Mouse (Mus musculus) monocyte, adult 2 months (primary cell): ENCODE measurements around the gene Kctd17.

Source experiments
- DNase-seq, 2 experiments: peaks; one replicate each; pipeline ENCODE4 v3.0.0; 2022; ENCODE audit warnings: low spot score in 2 of 2, low read depth in 1 of 2

Gene Kctd17

DNA sequence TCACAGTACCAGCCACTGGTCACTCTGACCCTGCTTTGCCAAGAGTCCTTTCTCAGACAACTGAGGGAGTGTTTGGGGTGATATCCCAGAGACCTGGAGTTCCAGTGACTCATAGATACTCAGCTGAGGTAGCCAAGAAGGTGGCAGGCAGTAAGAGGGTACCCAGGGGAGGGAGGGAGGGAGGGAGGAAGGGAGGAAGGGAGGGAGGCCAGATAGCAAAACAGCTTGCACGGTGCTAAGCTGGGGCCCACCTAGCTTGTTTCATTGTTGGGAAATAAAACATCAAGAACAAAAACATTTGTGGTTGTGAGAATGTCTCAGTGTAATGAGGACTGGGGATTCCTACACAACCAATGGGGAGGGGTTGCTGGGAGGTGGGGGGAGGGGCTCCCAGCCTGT, 14.6 kb upstream of the Kctd17 start:
- no peak for DNase-seq

DNA sequence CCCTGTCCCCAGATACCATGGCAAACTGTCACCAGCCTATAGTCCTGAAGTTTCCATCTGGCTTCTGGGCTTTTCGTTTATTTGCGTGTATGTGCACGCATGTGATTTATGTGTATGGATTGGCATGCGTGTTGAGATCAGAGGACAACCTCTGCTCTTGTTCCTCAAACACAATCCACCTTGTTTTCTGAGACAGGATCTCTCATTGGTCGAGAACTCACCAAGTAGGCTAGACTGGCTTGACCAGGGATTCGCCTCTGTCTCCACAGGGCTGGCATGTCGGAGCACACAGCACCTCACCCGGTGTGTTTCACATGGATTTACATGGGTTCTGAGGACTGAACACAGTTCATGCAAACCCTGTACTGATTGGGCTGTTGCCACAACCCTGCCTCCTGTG, 14.2 kb upstream of the Kctd17 start:
- DNase-seq: no peak

DNA sequence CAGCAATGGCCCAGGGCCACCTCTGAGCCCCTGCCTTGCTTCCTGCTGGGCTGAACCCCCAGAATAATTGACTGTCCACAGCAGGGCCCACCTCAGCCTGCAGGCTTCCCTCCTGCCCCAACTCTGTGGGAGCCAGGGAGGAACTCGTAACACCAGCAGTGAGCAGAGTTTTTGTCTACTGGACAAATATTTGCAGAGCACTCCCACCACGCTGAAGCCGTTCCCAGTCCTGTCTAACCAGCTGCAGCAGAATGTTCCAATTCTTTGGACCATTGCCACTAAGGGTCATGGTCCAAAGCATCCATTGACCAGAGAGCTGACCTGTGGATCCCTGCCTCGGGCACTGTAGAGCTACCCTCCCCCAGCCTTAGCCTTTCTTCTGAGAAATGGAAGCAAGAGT, 11.4 kb upstream of the Kctd17 start:
- no peak for DNase-seq

DNA sequence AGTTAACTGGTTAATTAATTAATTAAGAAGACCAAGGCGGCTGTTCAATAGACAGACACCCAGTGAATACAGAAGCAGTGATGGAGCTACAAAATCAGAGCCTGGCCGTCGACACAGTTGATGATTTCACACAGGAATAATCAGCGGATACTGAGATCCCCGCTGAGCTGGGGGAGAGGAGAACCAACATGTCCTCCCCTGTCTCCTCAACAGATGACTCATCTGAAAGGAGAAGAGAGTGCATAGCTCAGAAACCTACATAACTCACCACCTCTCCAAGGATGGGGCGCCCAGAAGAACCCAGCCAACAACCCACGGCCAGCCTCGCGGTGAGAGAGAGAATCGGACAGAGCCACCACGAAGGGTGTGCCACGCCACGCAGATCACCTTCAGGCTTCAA, 8.0 kb upstream of the Kctd17 start:
- DNase-seq: no peak

DNA sequence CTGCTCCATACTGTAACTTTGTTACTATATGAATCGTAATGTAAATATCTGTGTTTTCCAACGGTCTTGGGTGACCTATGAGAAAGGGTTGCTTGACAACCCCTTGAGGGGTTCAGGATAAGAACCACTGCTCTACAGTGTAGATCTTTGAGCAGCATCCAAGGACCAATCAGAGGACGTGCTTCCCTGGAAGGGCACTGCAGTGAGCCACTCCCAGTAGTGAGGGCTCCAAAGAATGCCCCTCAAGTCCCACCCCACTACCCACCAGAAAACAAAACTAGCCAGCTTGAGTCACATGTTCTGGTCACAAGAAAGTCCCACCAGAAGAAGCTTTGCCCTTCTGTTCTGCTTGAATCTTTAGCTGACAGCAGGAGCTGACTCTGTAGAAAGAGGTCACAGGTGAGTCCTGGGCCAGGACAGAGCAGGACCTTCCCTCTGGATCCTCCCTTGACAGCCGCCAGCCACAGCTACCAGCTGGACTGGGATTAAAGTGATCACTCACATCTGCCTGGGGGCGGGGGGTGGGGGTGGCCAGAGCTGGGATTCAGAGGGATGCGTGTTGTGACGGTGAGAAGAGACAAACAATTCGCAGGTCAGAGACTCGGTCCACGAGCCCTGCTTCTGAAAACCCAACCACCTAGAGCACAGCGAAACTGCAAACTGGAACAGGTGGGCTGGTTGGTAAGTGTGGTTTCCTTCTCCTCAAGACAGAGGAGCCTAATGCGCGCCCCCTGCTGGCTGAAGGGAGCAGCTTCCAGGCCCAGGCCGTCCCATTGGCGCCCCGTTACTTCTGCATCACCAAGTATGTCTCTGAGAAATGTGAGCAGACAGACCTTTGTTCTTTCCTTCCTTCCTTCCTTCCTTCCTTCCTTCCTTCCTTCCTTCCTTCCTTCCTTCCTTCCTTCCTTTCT, 6.1 kb upstream of the Kctd17 start:
- DNase-seq: peak in 1 of 2 experiments; percentile 79

DNA sequence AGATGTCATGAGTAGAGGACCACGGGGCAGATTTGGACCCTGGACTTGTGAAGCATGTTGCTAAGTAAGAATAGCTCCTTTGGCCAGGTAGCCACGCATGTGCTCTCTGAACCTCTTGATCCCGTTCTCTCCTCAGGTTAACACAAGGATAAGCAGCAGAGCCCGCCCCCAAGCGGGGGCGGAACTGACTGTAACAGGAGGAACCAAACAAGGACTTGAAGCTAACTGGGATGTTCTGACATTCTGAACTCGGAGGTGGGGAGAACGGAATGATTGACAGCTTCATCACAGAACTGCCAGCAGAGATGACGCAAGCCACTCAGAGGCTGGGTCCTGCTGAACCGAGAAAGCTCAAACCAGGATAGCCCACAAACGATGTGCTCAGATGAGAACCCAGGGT, 3.9 kb upstream of the Kctd17 start:
- DNase-seq: no peak

DNA sequence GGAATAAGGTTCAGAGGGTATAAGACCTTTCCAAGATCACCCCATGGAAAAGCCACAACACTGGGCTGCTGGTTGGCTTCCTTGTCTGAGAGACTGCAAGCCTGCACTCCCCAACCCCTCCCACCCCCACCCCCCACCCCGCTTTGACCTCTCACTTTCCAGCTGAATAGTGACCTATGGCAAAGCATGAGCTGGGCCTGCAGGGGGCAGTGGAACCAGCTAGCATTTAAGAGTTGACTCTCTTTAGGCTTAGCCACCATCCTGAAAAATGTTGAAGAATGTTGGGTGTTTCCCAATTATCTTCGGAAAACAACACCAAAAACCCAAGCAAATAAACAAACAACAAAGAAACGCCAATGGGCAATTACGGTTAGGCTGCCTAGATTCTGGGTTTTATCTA, 3.1 kb upstream of the Kctd17 start:
- no peak for DNase-seq

DNA sequence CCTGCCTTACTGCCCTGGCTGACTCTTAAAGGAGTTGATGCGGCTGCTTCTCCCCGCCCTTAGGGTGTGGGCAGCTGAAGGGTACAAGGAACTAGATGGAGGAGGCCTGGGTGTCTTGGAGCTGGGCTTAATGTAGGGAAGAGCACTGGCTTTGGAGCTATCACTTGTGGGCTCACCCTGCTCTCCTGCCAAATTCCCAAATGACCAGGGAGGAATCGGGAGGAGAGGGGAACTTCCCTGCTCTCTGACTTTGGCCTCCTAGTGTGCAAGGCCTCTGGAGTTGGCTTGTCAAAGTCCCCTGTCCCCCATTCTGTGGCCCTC, 735 bp downstream of the Kctd17 start:
- no peak for DNase-seq

DNA sequence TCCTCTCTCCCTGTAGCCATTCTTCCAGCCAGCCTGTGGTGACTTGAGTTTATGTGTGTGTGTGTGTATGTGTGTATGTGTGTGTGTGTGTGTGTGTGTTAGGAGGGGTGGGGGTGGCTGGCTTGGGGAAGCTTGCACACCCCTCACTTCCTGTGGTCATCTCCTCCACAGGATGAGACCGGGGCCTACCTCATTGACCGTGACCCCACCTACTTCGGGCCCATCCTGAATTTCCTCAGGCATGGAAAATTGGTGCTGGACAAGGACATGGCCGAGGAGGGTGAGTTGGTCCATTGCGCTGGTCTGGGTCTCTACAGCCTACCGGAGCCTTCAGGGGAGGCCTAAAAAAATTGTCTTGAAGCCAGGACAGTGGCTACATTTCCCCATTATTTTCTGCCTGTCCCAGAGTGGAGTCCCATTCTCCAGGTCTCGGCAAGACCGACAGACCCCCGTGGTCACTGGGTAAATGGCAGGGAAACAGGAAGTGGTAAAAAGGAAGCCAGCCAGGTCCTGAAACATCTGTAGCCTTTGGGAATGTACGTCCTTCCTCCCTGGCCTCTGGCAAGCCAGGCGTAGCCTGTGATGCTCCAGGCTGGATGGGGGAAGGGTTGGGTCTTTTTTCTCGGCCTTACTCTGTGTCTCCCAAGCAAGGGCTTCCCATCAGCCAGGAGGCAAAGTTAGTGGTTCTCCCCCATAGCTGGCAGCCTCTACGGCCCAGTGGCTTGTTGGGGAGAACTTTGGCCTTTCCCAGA, 1.7 kb downstream of the Kctd17 start:
- no peak for DNase-seq

DNA sequence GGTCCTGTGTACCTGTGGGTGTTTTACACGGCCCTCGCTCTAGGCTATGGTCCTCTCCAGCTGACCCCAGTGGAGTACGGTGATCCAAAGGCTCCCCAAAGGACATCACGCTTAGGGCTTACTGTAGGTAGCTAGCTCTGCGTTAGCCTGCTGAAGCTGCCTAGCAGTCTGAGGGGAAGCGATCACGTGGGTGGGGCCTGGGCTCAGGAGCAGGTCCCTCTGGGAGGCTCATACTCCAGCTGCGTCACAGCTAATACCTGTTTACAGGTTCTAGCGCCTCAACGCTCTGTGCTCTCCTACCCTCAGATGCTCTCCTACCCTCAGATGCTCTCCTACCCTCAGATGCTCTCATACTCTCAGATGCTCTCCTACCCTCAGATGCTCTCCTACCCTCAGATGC, 2.5 kb downstream of the Kctd17 start:
- no peak for DNase-seq

DNA sequence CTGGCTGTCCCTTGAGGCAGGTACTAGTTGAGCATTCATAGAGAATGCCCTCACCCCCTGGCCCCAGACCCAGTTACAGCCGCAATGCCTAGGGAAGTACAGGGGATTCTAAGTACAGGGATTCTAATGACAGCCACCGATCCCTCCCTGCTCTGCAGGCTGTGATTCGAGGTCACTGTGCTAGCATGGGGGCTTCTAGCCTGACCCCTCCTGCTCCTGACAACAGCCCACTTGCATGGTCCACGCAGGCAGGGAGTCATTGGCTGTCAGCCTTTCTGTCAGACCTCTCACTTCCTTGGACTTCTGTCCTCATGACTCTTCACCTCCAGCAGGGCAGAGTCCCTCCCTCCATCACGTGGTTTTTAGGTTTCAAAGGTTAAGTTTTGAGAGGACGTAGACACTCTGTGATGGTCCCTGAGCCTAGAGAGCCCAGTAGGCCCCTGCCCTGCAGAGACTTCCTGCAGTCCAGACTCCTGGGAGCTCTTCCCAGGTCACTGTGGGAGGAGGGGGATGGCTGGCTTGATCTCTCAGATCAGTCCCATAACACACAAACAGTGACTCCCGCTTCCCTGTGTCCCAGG, 3.3 kb downstream of the Kctd17 start:
- DNase-seq: no peak

DNA sequence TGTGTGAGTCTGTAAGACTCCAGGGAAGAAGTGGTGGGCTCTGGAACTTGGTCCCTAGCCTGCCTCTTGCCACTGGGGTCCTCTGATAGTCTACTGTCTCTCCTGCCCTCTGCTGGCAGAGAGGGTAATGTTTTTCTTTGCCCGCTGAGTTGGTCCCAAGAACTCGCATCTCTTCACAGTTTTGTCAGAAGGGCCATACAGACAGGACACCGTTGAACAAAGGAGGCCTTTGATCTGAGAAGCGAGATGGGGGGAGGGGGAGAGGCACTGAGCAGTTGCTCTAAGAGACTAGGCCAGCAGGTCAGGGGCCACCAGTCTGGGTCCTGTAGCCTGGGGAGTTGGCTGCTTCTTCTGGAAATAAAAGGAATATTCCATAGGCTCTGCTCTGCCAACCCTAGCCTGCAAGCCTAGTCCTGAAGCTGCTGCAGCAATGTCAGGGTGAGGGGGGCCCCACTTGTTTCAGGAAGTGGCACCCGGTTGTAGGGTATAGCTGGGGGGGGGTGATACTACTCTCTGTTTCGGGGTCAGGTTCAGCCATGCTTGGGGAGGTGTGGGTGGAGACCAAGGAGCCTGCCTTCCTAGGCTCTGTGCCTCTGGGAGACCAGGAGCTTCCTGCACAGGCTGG, 6.6 kb downstream of the Kctd17 start:
- no peak for DNase-seq

DNA sequence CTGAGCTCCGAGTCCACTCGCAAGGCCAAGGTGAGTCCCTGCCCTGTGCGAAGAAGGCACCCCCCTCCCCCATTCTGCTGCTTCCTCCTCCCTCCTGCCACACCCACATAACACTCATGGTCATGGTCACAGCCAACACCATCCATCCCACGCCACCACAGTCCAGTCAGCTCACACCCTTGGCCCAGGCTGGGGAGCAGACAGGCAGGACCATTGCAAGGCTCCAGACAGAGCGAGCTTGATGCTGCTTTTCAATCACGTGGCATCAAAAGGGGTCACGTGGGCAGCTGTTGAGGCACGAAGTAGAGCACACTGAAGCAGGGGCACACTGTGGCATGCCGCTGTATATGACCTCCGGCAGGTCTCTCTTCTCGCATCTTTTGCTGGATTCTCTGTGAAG, 7.3 kb downstream of the Kctd17 start:
- no peak for DNase-seq

DNA sequence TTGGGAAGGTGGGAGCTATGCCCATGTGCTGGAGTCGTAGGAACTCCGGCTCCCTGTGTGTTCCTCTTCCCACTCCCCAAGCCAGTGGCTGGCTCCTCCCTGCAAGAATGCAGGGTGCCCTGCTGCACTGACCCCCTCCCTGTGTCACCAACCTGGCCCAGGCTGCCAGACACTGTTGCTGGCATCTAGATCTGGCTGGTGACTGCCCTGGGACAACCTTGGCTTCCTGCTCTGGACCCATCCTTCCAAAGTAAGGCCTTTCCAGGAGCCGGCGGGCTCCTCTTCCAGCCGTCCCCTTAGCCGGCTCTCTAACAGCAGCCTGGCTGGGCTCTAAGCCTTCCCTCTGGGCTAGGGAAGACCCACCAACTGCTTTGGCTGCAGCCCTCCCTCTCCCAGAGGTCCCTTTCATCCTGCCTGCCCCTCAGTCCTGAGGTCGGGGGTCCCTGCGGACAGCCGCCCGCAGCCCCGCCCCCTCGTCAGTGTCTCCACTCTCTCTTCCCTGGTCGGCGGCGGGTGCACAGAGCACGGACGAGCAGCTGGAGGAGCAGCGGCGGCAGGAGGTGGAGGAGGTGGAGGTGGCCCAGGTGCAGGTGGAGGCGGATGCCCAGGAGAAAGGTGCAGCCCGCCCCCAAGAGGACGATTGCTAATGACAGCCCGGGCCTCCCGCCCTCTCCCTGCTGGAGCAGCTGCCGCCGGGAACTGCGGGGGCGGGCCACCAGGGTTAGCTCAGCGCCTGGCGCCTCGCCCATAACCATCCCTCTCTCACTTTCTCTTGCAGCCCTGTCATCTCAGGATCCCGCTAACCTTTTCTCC, 8.2 kb downstream of the Kctd17 start:
- no peak for DNase-seq

DNA sequence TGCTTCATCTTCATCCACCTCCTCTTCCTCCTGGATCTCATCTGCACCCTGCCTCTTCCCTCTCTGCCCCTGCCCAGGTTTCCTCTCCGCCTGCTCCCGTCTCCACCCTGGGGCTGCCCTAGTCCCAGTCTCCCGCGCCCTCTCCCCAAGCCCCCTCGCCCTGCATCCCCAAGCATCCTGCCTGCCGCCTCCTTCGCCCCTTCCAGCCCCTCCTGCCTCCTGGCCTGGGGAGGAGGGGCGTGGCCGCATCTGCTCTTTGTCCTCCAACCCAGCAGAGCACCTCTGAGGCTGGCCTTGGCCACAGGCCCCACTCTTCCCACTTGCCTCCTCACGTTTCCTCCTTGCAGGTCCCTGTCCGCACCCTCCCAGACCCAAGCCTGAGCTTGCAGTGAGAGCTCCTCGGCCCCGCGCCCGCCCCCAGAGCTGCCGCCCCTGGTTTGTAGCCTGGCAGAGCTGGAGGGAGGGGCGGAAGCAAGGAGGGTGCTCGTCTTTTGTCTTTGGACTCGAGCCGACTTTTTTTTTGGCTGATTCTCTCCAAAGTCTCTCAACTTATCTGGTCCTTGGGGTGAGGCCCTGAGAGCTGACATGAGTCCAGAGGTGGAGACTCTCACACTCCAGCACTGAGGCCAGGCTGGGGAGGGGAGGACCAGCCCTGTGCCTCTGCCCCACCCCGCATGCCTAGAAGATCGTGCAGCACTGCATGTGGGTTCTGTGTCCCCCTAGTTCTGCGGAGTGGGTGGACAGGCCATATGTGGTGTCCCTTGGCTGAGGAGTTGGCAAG, 9.1 kb downstream of the Kctd17 start:
- DNase-seq: no peak

DNA sequence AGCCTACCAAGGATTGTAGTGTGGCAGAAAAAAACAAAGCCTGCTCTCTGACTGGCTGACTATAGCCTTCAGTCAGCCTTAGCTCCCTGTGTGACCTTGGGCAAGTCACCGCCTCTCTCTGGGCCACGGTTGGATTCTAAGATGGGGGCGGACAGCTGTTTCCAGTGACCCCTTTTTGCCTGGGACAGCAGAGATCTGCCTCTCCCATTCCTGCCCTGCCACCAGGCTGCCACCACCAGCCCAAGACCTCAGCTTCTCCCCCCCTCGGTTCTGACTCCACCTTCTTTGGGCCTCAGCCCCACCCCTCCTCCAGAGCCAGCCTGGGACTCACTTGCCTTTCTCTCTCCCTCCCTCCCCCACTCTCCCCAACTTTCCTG, 9.6 kb downstream of the Kctd17 start:
- no peak for DNase-seq

DNA sequence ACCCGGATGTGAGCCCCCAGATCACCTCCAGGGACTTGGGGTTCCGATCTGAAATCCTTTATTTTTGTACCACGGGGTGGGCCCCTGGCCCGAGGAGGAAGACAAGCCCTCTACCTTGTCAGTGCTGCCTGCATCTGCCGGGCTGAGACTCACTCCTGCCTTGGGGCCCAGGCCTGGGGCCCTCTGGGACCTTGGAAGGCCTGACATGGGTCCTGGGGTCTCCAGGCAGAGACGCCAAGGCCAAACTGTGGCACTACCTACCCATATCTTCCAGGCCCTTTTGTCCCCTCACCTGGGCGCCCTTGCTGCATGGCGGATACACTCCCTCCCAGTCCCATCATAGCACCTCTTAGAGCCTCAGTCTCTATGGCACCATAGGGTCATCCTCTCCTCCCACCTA, 10.1 kb downstream of the Kctd17 start:
- DNase-seq: no peak

DNA sequence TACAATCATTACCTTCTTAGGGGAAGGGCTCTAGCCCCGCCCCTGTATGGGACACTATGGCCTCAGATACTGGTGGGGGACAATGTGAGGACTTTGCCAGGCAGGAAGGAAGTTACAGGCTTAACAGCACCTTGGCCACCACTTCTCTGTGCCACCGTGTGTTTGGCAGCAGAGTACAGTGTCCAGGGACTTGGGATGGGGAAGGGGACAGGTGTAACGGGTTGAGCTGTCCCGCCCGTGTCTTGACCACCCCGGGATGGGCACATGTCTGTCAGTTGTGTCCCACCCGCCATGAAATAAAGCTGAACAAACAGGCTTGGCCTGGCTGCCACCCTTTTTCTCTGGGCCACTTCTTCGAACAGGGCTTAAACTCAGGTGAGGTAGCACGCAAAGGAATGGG, 10.6 kb downstream of the Kctd17 start:
- DNase-seq: no peak

DNA sequence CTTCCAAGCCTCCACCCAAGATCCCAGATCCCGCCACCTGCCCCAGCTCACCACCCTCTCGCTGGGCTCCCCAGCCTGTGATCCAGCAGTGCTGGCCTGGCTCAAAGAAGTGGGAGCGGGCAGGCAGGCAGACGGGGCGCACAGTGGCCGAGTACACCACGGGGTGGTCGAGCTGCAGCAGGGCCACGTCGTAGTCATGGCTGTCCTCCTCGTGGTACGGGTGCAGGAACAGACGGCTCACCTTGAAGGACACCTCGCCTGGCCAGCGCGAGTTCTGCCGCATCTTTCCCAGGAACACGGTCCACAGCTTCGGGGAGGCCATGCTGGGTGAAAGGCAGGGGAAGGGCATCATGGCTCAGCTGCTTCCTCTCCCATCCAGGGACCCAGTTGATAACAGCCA, 13.9 kb downstream of the Kctd17 start:
- no peak for DNase-seq

DNA sequence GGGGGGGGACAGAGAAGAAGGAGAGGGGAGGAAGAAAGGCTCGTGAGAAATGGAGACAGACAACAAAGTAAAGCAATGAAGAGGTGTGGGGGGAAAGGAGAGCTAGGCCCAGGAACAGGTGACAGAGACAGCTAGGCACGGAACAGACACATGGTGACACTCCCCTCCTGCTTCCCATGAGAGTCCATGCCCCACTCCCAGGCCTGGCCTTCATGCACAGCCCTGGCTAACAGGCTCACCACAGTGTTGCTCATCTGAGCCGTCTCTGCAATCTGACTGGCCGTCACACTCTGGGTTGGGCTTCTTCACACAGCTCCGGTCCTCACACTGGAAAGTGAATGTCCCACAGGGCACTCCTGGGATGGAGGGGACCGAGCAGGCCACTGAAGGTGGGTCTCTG, 15.5 kb downstream of the Kctd17 start:
- DNase-seq: no peak
